Mouse (Mus musculus): ENCODE measurements around the gene Arglu1.

The Arglu1 gene

DNA sequence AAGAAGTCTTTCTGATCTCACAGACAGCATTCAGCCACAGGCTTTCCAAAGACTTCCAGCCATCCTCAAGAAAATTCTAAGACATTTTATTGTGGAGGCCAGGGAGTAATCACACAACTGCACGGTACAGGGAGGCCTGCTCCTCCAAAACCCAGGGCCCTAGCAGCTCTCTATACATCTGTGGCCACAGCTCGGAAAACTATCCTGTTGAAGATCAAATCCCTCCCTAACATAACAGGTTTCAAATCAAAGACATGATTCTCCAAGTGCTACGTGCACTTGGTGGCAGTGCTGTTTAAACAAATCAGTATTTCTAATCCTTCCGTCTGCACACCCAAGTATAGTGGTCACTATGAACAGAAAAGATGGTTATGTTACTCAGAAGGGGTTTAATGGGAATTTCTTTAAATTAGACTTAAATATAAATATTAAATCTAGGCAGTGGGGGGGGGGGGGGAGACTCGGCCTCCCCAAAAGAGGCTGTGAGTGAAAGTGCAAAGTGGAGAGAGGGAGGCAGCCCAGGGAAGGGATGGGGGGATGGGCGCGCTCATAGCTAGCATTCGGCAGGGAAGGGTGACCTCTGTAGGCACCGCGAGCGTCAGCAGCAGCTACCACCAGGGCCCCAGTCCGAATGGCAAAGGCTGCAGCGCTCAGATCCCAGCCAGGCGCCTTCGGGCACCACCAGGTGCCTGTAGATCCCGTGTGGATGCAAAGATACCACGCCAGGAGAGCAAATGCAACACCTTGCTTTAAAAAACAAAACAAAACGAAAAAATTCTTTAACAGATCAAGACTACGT, 31.7 kb downstream of the Arglu1 start:
- DNase-seq (ENCODE audit: low read depth, low spot score): no peak

DNA sequence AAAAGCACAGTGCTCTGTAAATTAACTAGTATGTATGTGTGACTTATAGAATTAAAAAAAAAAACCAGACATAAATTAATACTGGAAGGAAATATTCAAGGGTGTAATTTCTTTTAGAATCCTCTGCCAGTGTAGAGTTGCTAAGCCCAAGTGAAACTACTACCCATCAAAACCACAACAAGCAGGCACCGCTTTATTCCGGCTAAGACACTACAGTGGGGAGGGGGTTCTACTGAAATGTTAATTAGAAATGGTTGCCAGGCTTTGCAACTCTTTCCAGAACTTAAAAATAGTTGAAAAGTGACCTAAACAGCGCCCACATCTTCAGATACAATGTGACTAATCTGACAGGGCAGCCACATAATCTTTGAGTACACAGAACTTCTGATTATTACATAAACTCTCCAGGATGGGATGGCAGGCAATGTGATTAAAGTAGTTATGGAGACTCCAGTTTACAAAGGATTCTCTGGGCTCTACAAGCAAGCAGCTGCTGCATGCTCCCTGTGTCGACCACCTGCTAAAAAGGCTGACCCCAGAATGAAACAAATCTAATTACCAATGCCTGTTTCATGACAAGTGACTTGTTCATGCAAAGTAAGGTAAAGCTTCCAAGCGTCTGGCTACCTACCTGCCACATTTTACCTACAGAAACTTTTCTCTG, 32.5 kb downstream of the Arglu1 start:
- no peak for DNase-seq (ENCODE audit: low read depth, low spot score)

DNA sequence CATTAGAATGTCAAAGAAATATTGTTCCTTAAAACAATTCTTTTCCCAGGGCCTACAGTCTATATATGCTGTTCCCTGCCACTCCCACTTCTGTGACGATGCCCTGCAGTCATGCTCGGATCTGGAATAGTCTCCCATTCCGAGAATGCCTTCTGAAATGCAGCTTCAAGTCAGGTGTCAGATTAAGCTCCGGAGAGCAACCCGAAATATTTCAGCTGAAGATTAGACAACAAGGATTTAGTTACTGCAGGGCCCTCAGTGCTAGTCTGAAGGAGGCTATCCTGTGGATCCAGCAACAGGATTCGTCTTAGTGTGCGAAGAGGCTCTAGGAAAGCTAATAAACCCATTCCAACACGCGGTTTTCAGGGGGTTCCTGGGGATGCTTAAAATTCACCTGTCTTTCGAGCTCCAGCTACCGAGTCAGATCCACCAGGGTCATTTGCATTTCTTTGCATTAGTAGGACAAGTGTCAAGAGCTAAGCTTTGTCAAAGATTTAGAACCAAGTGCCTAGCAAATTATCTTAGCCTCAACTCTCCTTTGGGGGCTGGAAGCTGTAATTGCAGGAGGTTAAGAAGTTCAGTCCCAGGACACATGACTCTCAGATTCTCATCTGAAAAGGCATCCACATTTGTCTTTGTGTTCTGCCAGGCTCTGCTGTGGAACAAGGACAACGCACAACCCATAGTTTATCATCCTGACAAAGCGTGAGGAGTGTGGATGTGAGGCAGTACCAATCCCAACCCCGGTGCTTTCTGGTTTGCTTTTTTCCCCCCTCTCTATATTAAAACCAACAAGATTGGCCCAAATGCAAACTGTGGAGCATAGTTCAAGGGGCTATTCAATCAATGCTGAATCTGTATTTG, 33.5 kb downstream of the Arglu1 start:
- DNase-seq (ENCODE audit: low read depth, low spot score): no peak

DNA sequence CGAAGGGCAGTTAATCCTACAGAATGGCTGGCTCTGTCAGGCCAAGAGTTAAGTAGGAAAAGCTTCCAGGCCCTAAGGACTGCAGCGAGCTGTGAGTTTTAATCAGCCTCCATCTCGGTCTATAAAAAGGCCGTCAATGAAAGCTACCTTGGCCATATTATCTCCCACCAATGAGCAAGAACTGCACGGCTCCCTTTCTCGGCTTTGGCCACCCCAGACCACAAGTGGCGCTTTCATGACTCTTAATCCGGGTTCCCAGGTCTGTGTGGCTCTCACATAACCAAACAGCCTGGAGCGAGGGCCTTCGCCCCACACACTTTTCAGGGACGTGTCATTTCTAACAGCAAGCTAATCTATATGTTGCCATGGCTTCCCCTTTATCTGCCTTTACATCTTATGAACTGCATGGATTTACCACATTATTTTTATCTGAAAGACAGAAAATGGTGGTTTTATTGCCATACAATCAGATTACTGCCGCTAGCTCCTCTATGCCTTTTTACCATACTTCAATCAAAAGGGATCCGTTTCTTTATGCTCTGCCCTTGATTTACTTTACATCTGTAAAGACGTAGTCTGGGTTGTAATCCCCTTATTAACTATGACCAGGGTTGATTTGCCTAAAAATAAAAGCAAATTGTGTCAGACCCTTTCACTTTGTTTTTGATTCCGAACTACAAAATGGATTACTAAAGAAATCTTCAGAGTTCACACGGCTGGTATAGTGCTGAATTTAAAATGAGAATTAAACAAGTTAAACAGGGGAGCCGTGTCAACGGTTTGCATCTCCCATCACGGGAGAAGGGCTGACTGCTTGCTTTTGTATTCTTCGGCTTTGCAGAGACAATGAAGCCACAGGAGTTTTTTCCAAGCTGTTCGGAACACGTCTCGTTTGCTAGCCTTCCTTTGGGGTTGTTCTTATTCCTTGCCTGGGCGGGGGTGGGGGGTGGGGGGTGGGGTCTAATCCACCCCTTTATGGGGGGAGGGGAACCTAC, 34.7 kb downstream of the Arglu1 start:
- DNase-seq (ENCODE audit: low read depth, low spot score): no peak

DNA sequence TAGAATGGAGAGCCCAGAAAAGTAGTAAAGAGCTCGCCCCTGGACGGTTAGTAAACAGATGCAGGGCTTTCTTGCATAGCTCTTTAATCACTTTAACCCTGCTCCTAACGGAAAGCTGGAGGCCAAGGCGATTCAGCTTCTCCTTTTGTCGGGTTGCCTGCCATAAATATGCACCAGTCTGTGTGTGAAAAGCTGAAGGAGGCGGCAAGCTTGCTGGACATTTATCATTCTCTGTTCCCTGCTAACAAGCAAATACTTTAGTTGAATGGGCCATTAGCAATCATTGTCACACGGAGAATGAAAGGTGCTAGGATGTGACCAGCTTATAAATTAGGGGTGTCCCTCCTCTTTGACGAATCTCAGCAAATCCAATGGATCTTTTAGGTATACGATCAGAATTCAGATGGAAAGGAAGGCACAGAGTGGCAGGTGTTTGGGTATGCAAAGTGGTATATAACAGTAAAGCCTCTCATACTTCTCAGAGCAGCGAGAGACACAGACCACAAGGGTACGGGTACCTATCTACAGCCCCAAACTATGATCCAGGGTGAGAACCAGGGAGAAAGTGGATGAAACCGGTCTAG, 36.3 kb downstream of the Arglu1 start:
- DNase-seq (ENCODE audit: low read depth, low spot score): no peak

DNA sequence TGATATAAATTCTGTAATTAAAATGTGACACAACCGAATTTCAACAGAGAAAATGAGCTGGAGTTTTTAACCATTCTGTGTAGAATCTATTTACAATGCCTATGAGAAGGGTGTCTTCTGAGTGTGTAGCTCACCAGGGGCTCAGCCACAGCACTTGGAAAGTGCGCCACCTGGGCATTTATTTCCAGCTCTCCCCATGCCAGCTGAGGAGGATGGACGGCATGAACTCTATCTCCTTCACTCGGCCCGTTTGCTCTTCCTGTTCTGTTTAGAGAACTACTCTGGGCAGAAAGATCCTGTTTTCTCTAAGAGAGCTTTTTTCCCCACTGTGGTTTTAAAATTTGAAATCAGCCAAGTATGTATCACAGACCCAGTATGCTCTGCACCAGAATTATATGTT, 37.0 kb downstream of the Arglu1 start:
- no peak for DNase-seq (ENCODE audit: low read depth, low spot score)

DNA sequence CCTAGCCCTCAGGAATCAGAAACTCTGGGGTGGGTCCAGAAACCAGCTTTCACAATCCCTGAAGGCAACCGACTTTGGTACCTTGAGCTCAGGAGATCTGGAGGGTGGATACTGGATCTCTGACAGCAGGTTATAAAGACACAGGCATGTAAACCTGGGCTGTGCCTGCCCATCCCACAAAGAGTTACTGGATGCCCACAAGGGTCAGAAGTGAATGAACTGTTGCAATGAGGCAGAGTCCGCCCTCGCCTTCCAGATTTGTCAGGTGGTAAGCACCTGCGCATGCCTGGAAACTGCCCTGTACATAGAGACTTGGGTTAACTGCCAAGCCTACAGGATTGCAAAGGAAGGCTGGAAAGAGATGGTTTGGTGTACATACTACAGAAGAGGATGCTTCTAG, 37.9 kb downstream of the Arglu1 start:
- DNase-seq (ENCODE audit: low read depth, low spot score): no peak

DNA sequence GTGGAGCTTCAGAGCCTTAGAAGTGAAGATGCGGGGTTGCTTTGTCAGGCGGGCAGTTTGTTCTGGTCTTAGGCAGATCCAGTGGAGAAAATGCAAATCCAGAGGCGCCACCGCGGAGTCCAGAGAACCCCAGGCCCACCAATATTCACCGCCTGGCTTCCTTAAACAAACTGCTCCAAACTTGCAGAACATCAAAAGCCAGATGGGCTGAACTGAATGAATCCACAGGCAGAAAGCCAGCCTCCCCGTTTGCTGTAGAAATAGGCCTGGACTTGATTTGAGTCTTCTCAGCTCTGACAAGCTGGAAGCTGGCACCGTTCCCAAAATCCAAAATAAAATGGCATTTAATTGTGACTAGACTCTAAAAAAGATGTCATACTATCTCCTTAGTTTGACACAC, 40.4 kb downstream of the Arglu1 start:
- peak; percentile 87 for DNase-seq (ENCODE audit: low read depth, low spot score)

DNA sequence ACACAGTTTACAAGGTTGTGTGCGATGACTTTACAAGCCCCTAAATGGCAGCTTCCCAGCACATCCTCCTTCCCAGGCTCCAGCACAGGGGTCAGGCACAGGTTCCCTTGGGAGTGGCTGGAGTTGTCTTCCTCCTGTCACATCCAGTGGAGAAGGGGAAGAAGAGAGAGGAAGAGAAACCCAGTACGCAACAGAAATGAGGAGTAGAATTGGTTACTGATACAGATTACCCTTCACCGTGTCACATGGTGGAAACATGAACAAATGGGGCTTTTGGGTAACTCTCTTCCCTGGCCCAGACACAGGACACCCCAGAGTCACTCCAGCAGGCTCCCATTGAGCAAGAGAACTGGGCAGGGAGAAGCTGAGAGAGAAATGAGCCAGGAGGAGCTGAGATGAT, 40.8 kb downstream of the Arglu1 start:
- DNase-seq (ENCODE audit: low read depth, low spot score): no peak

DNA sequence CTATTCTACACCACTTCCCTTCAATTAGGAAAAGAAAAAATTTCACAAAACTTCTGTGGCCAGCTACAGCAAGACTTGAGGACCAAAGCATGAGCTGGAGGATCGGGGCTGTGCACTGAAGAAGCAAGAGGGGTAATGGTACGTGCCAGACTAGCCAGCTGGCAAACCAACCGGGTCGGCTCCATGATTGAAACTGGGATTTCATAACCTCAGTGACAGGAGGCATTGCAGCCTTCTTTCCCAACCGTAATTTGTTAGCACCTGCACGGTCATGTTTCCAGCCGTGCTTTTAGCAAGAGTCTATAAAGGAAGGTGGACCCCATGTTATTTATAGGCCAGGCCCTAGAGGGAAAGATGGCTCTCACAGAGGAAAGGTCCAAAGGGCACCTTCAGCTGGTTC, 41.6 kb downstream of the Arglu1 start:
- no peak for DNase-seq (ENCODE audit: low read depth, low spot score)

DNA sequence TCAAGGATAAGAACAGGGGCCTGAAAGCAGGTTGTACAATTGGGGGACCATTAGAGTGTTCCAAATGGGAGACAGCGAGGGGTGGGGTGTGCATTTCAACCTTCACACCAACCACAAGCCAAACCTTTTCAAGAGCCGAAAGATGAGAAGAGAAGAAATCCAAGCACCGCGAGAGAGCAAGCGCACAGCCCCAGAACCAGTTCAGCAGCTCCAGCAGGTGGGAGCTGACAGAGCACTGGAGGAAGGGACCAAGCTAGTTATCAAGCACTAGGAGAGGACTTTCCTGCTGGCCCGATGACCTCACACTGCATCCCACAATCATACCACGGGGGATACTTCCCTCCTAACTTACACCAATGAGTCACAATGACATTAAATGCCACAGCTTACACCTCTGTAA, 42.5 kb downstream of the Arglu1 start:
- no peak for DNase-seq (ENCODE audit: low read depth, low spot score)

DNA sequence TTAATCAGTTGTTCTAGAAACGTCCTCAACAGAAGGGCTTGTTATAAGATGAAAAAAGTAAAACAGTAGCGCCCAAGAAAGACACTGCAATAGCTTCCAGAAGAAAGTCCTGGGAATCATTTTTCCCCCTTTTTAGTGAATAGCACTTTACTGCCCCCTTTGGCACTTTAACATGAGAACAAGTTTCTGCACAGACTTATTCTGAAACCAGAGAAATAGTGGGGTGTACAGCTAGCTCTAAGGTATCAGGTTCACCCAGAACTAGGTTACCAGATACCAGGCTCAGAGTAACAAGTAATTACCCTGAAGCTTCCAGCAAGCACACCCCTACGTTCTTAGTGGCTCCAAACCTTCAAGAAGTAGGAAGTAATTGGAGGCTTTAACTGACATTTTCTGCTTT, 43.0 kb downstream of the Arglu1 start:
- DNase-seq (ENCODE audit: low read depth, low spot score): no peak

DNA sequence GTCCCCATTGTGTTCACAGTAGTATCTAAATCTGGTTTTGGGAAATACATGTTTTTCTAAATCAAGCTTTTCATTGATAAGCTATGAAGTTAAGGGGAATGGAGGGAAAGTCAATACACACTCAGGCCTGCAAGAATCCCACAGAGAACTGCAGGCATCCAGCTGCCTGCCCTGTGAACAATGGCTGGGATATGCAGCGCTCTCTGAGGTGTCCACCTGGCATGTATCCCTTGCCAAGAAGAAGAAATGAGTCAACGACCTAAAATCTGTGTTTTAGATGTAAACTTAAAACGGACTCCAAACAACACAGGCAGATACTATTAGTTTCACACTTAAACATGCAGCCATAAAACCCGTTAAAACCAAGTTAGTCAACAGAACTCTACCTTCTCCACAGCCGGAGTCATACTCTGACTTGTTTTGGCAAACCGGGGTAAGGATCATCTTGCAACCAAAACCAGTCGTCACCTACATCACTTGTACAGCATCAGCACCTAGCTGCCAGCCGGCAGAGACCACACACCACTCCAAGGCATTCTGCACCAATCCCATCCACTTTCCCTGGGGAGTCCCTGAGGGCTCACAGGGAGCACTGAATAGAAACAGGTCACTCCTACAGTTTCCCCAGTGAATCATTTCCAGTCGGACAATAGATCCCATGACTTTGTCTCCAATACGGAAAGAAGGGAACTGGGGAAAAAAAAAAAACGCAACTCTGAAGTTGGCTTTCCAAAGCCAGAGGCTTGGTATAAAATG, 46.0 kb downstream of the Arglu1 start:
- DNase-seq (ENCODE audit: low read depth, low spot score): no peak

DNA sequence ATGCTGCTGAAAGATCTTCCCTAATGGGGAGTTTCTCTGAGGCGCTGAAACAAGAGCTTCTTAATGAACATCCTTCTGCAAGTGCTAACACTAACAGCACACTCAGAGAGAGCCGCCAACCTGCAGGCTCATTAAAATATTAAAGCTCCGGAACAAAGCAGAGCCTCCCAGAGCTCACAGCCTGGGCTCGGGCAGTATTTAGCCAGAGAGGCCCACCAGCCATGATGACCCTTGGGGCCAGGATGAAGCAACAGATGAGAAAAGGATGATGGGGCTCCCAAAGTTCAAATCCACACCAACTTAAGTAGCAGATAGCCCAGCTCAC, 50.1 kb downstream of the Arglu1 start:
- DNase-seq (ENCODE audit: low read depth, low spot score): no peak

DNA sequence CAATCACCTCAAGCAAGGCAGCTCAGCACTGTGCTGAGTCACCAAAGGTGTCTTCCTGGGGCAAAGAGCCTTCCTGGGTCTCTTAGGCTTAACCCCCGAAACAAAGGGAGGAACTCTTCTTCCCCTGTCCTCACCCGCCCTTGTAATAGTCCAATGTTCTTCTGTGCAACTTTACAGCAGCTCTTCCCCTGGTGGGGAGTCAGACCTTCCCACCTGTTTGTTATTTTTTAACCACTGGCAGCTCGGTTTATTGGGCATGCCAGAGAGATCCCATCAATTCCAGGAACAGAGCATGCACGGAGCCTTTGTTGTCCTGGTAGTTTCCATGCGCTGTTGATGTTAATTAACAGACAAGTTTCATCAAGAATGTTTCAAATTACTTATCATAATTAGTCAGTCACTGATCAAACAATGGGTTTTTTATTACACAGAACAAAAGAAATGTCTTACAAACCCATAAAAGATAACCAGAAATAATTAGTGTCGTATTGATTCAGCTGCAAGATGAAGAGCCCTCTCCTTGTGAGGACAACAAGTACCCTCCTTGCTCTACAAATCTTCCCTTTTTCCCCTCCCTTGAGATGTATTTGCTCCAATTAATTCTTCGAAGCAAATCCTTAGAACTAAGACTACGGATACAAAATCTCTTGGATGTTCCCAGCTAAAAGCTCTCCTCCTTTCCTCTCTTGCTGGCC, 50.6 kb downstream of the Arglu1 start:
- no peak for DNase-seq (ENCODE audit: low read depth, low spot score)

DNA sequence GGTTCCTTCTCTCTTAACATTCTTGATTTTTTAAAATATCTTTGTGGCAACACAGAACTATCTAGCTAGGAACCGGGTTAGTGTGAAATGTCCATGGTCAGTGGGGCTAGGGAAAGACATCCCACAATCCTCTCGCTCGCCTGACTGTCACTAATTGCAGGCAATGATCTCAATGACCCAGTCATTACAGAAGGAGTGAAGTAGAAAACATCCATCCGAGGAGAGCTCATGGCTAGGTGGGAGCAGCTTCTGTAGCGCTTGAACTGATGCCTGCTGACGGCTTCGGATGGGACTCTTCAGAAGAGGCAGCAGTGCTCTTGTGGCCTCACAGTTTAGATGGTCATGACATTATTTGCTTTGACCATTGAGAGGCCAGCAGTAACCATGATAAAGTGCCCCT, 58.9 kb downstream of the Arglu1 start:
- no peak for DNase-seq (ENCODE audit: low read depth, low spot score)

DNA sequence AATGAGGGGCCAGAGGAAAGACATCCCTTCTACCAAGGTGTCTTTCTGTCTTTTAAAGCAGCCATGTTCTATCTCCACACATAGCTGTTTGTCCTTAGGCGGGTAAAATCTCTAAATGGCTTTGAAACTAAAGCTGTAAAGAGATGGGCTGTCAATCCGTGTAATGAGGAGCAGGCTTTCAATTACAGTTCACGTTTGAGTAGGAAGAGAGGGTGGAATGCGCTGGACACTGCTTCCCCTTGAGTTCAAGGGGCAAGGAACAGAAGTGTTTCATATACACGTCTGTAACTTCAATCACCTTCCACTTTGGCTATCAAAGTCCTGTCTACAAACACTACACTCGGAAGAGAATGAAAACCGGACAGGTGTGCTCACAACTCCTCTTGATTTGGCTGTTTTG, 66.3 kb downstream of the Arglu1 start:
- no peak for DNase-seq (ENCODE audit: low read depth, low spot score)

DNA sequence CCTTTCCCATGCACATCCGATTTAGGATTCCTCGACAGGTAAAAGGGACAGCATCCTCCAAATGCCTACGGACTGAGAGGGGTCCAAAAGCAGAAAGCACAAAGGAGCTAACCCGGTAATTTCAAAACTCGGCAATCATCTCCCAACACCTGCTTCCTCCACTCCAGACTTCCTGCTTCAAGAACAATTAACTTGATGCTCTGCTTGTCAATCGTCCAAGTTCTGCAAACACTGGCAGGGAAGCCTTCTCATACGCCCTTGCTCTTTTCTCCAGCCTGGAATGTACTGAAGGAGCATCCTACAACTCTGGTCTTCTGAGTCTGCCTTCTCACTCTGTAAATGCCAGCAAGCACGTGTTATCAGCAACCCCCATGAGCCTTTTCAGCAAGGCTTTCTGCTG, 66.8 kb downstream of the Arglu1 start:
- DNase-seq (ENCODE audit: low read depth, low spot score): peak; percentile 67

DNA sequence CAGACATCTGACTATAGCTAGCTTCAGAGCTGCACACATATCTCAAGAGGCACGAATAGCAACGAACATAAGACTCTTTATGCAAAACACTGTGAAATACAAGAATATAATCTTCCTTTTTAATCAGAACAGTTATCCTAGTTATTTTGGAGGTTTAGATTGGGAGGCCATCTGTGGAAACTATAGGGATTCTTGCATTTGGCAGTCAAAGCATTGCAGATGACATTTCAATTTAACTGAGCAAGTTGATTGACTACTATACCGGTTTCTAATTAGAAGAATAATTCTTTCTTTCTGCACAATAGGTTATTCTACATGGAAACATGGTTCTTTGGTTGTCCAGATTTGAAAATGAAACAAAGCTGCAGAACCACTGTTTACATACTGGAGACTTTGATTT, 67.8 kb downstream of the Arglu1 start:
- no peak for DNase-seq (ENCODE audit: low read depth, low spot score)

DNA sequence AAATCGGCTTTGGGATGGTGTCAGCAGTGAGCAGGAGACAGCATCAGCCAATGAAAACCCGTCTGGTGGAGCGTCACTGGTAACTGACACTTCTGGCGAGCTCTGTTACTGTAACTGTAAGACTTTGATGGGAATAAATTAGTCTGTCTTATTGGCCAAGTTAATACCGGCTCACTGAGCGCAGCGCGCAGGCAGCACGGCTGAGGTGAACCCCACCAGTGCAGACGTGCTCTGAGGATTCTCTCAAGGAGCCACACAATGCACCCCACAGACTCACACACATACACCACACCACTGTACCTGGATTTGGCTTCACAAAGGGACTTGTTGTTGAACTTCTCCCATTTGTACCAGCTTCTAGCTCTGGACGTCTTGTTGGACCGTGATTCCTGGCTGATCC, 68.3 kb downstream of the Arglu1 start:
- no peak for DNase-seq (ENCODE audit: low read depth, low spot score)

Data from telencephalon, adult 2 months (tissue).